Mouse (Mus musculus) gonadal fat pad, adult 2 months (tissue): ENCODE data around the gene Gm13287. TPM values are rescaled to one million over a fixed set of nuclear protein-coding genes. Genes with fewer than 3 reads are reported as not detected.
"Not testable (repeated sequence)": the region's sequence is repeated elsewhere in the genome, so short reads cannot be mapped to it uniquely, and the experiment has no call there.

Source experiments
- DNase-seq: peaks from one replicate; pipeline ENCODE4 v3.0.0-alpha.2; 2012; ENCODE audit warnings: low read depth
- polyA plus RNA-seq: library from polyadenylated mRNA; depleted of rRNA; stranded (reverse); fragments of >200 nt; gene quantifications from 2 replicates; pipeline ENCODE4 v1.2.3, GENCODE M21; 2012; rRNA removed

Gene Gm13287
- polyA plus RNA-seq, 1 experiment: not detected

- DNase-seq: not testable (repeated sequence)
These were observed 6.0 kb upstream of the Gm13287 start, which contains the start of gene Gm13279 for GRCm38 (mm10) chr4:88797097-88797496. Gm13279 (plus strand) TSS chr4:88797397.

- DNase-seq: not testable (repeated sequence)
These were observed 3.7 kb upstream of the Gm13287 start, which contains the start of gene Gm13285 for GRCm38 (mm10) chr4:88799365-88799764. Gm13285 (plus strand) TSS chr4:88799665.

- DNase-seq: not testable (repeated sequence)
These were observed 2.2 kb downstream of the Gm13287 start, which contains the start of gene Gm13288 for GRCm38 (mm10) chr4:88805231-88805630. Gm13288 (plus strand) TSS chr4:88805531.

- not testable (repeated sequence) for DNase-seq
These were observed 2.7 kb downstream of the Gm13287 start for GRCm38 (mm10) chr4:88805761-88806160.

DNA sequence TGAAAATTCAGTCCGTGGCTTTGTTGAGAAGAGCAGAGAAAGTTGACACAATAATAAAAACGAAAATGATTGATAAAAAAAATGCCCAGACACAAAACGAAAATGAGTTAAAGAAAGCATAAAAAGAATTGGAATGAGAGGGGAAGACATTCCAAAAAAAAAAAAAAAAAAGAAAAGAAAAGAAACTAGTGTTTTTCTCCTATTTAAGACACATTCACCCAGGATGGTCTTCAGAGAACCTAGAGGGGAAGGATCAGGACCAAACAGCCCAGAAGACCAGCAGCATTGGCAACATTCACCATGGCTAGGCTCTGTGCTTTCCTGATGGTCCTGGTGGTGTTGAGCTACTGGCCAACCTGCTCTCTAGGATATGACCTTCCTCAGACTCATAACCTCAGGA lies 12.9 kb downstream of the Gm13287 start, which contains the start of gene Ifna7:
Gene Ifna7, plus strand, starts transcription at position 301 of the 400 bp plus-strand sequence.
- no peak for DNase-seq

- no peak for DNase-seq
These were observed 16.6 kb downstream of the Gm13287 start, which contains the start of gene Ifna11 for GRCm38 (mm10) chr4:88819659-88820058. Ifna11 (plus strand) TSS chr4:88819959.

- DNase-seq: no peak
These were observed 19.9 kb downstream of the Gm13287 start for GRCm38 (mm10) chr4:88822995-88823394.

GRCm38 (mm10) chr4:88827116-88827515 lies 24.1 kb downstream of the Gm13287 start, which contains the start of gene Ifna6:
Ifna6 (plus strand) TSS chr4:88827416.
- not testable (repeated sequence) for DNase-seq

- DNase-seq: no peak
These were observed 27.5 kb downstream of the Gm13287 start for GRCm38 (mm10) chr4:88830523-88830922.

- DNase-seq: not testable (repeated sequence)
These were observed 32.2 kb downstream of the Gm13287 start, which contains the start of gene Ifna5 for GRCm38 (mm10) chr4:88835225-88835624. Ifna5 (plus strand) TSS chr4:88835525.

GRCm38 (mm10) chr4:88838828-88839227 lies 35.8 kb downstream of the Gm13287 start:
- no peak for DNase-seq

- no peak for DNase-seq
These were observed 37.0 kb downstream of the Gm13287 start for GRCm38 (mm10) chr4:88840058-88840457.

- no peak for DNase-seq
These were observed 38.4 kb downstream of the Gm13287 start, which contains the start of gene Ifna4 for GRCm38 (mm10) chr4:88841438-88841911. Ifna4 (plus strand) TSS chr4:88841861.

GRCm38 (mm10) chr4:88845334-88845733 lies 42.3 kb downstream of the Gm13287 start:
- DNase-seq: no peak

- DNase-seq: no peak
These were observed 46.6 kb downstream of the Gm13287 start, which contains the start of gene Ifna1 for GRCm38 (mm10) chr4:88849698-88850097. Ifna1 (plus strand) TSS chr4:88850087.

GRCm38 (mm10) chr4:88851026-88851763 lies 48.1 kb downstream of the Gm13287 start:
- DNase-seq: no peak

Other genes starting within 250 kb of the Gm13287 start
- gene Ifna15, start 245.0 kb upstream of the Gm13287 start, polyA plus RNA-seq: not detected in 2 replicates
- not detected in 2 replicates for gene Ifna14, start 231.5 kb upstream of the Gm13287 start, polyA plus RNA-seq
- not detected in 2 replicates for gene Ifna9, start 210.9 kb upstream of the Gm13287 start, polyA plus RNA-seq
- gene Ifna12, start 199.9 kb upstream of the Gm13287 start, polyA plus RNA-seq: not detected in 2 replicates
- gene C87499, start 168.8 kb upstream of the Gm13287 start, polyA plus RNA-seq: not detected in 2 replicates
- not detected in 2 replicates for gene Ifna13, start 158.8 kb upstream of the Gm13287 start, polyA plus RNA-seq
- not detected in 2 replicates for gene Ifna16, start 126.3 kb upstream of the Gm13287 start, polyA plus RNA-seq
- not detected in 2 replicates for gene Ifna2, start 119.3 kb upstream of the Gm13287 start, polyA plus RNA-seq
- not detected in 2 replicates for gene Ifnab, start 111.9 kb upstream of the Gm13287 start, polyA plus RNA-seq
- 0.84 and 0.86 TPM in 2 replicates for gene Gm26566, start 81.4 kb upstream of the Gm13287 start, polyA plus RNA-seq
- gene Klhl9, start 80.8 kb upstream of the Gm13287 start, polyA plus RNA-seq: 14.9 and 20.2 TPM in 2 replicates
- 0.35 TPM in 1 of 2 replicates, not detected in the other for gene Gm13271, start 48.4 kb upstream of the Gm13287 start, polyA plus RNA-seq
- not detected in 2 replicates for gene Gm13283, start 43.1 kb upstream of the Gm13287 start, polyA plus RNA-seq
- not detected in 2 replicates for gene Gm13290, start 29.4 kb upstream of the Gm13287 start, polyA plus RNA-seq
- not detected in 2 replicates for gene Gm13289, start 26.3 kb upstream of the Gm13287 start, polyA plus RNA-seq
- gene Gm13272, start 23.4 kb upstream of the Gm13287 start, polyA plus RNA-seq: not detected in 2 replicates
- 0.07 TPM in 1 of 2 replicates, not detected in the other for gene Ifnz, start 21.1 kb upstream of the Gm13287 start, polyA plus RNA-seq
- gene Gm13276, start 17.5 kb upstream of the Gm13287 start, polyA plus RNA-seq: not detected in 2 replicates
- gene Gm13277, start 14.6 kb upstream of the Gm13287 start, polyA plus RNA-seq: not detected in 2 replicates
- gene Gm13278, start 11.7 kb upstream of the Gm13287 start, polyA plus RNA-seq: not detected in 2 replicates
- gene Gm13275, start 8.8 kb upstream of the Gm13287 start, polyA plus RNA-seq: not detected in 2 replicates
- not detected in 2 replicates for gene Gm13279, start 5.9 kb upstream of the Gm13287 start, polyA plus RNA-seq
- not detected in 2 replicates for gene Gm13285, start 3.6 kb upstream of the Gm13287 start, polyA plus RNA-seq
- gene Gm13288, start 2.3 kb downstream of the Gm13287 start, polyA plus RNA-seq: not detected in 2 replicates
- not detected in 2 replicates for gene Ifna7, start 13.0 kb downstream of the Gm13287 start, polyA plus RNA-seq
- not detected in 2 replicates for gene Ifna11, start 16.7 kb downstream of the Gm13287 start, polyA plus RNA-seq
- not detected in 2 replicates for gene Ifna6, start 24.2 kb downstream of the Gm13287 start, polyA plus RNA-seq
- gene Ifna5, start 32.3 kb downstream of the Gm13287 start, polyA plus RNA-seq: not detected in 2 replicates
- gene Ifna4, start 38.6 kb downstream of the Gm13287 start, polyA plus RNA-seq: not detected in 2 replicates
- gene Ifna1, start 46.8 kb downstream of the Gm13287 start, polyA plus RNA-seq: not detected in 2 replicates
- gene Ifne, start 76.9 kb downstream of the Gm13287 start, polyA plus RNA-seq: not detected in 2 replicates